Mouse (Mus musculus) cortical plate, adult 2 months (tissue): ENCODE measurements around the gene Pip4k2c.

ENCODE experiments used
- CTCF ChIP-seq: fragments of 200-500 bp; IDR thresholded peaks from 2 replicates; pipeline ENCODE4 v1.5.1; 2011; ENCODE audit warnings: mild to moderate bottlenecking, control low read depth, low read length; ENCODE audit not compliant: insufficient read depth; ENCODE audit errors: extremely low read depth
- POLR2A ChIP-seq: fragments of 200-500 bp; IDR thresholded peaks from 2 replicates; pipeline ENCODE4 v1.6.1; 2011; ENCODE audit warnings: mild to moderate bottlenecking, low read length, control low read depth; ENCODE audit not compliant: insufficient read depth; ENCODE audit errors: extremely low read depth

DNA sequence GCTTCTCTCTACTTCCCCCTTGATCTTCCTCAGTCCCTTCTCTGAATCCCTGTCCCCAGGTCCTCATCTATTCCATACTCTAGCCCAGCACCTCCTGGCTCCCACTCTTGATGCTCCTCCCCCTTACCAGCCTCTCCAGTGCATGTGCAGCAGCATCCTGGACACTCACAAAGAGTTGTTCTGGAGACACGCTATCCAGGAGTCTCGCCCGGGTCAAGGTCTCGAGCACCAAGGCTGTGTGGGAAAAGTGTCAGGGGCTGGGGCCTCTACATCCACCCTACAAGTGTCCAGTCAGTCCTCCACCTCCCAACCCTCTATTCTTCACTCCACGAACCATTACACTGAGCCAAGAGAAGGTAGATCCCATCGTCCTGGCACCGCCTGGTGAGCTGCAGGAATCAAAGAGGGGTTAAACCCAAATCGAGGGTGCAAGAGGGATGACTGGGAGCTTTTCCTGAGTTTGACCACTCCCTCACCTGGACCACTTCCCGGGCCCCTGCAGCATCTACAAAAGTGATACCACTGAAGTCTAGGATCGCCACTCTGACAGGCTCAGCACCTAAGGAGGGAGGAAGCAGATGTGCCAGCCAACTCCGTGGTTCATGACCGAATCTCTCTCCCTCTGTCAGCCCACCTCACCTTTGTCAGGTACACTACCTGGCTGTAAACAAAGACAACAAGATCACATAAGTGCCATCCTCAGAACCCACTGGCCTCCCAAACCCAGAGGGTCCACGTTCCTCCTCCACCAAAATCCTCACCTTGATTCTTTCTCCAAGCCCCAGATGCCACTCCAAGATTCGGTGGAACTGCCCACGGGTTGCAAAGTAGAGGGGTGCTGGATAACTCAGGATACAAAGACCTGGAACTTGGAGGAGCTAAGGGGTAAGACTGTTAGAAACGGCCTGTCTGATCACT is 38.0 kb downstream of the Pip4k2c start:
- TF ChIP-seq POLR2A: no peak
- TF ChIP-seq CTCF: no peak
